Mouse (Mus musculus): ENCODE data around the gene Homer2. TPM values are rescaled to one million over a fixed set of nuclear protein-coding genes. Genes with fewer than 3 reads are reported as not detected.

Homer2 gene
- 44.8 and 58.1 TPM in 2 replicates for polyA plus RNA-seq (2012)

GRCm38 (mm10) chr7:81707471-81708140 is at the start of gene Homer2:
TSS of gene Homer2 (minus strand) at chr7:81707527.
- no peak for TF ChIP-seq GATA1 (IDR thresholded peaks at IDR 0.05; ENCODE audit: low read length)

GRCm38 (mm10) chr7:81747956-81748355 is 40.6 kb upstream of the Homer2 start:
- no peak for TF ChIP-seq GATA1 (IDR thresholded peaks at IDR 0.05; ENCODE audit: low read length)

GRCm38 (mm10) chr7:81744145-81744544 is 36.8 kb upstream of the Homer2 start:
- TF ChIP-seq GATA1 (IDR thresholded peaks at IDR 0.05; ENCODE audit: low read length): no peak

DNA sequence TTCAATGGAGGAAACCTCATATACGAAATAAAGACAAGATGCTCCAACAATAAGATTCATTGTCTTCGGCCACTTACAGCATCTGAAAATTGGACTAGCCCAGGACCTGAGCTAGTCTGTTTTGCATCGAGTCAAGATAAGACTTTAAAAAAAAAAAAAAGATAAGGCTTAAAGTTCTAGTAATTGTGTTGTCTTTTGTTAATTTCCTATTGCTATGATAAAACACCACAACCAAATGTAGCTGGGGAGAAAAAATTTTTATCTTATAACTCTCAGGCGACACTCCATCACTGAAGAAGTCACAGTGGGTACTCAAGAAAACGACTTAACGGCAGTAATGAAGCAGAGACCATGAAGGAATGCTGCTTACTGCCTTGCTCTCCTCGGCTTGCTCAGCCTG is 32.7 kb upstream of the Homer2 start:
- no peak for TF ChIP-seq GATA1 (IDR thresholded peaks at IDR 0.05; ENCODE audit: low read length)

GRCm38 (mm10) chr7:81738720-81739385 is 31.5 kb upstream of the Homer2 start:
- TF ChIP-seq GATA1 (IDR thresholded peaks at IDR 0.05; ENCODE audit: low read length): no peak

DNA sequence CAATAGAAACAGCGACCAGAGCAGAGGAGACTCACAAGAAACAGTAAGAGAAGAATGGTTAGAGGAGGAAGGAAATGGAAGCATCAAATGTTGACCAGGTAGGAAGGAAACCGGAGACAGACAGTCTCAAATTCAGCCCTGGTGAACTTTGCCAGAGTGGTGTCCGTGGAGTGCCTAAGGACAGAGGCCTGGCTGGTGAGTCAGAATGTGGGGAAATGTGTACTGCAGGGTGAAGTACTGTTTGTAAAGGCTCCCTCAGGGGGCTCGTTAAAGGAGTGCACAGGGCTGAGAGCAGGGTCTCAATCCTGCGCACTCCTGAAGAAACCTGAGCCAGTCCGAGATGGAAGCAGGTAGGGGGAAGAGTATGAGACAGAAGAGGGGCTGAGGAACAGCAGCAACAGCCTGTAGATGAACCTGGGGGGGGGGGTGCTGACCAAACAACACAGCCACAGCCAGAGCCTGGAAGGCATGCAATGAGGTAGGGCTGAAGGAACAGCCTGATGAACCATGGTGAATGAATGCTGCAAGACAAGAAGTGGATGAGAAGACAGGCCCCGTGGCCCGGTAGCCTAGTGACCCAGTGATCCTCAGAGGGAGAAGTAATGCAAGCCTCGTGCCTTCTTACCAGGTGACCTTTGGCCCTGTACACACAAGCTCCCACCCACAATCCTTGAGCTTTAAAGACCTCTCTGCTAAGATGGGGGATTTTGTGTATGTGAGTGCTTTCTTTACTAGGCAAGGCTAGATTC is 28.1 kb upstream of the Homer2 start:
- TF ChIP-seq GATA1 (IDR thresholded peaks at IDR 0.05; ENCODE audit: low read length): no peak

DNA sequence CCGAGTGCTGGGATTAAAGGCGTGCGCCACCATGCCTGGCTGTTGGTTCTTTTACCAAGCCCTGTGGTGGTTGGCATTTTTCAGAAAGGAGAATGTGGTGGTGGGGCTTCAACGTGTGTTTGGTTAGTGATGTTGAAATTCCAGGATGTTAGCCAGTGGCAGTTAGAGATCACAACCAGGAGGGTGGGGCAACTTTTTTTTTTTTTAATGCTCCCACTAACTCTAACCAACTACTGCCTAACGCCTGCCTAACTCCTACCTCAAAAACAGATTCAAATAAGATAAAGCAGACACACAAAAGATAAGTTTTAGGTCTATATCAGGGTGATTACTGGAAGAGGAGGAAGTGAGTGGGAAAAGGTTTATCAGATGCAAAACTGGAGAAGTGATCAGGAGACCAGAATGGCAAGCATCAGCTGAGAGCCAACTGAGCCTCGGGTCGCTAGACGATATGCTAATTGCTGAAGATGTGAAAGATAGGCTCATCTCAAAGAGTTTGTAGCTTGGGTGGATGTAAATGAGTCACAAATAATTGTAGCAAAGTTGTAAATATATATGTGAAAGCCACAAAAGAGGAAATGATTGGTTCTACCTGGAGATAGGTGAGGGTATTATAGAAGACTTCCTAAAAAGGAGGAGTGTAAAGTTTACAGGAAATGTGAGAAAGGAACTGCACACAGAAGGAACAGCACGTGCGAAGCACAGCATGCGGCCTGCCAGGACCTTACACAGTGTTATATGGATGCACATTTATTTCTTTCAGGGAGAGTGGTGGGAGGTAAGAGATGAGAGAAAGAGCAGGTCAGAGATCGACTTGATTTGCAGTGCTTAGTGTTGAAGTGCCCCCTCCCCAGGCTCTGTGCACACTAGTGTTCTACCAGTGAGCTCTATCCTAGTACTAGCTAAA is 25.1 kb upstream of the Homer2 start:
- TF ChIP-seq GATA1 (IDR thresholded peaks at IDR 0.05; ENCODE audit: low read length): no peak

DNA sequence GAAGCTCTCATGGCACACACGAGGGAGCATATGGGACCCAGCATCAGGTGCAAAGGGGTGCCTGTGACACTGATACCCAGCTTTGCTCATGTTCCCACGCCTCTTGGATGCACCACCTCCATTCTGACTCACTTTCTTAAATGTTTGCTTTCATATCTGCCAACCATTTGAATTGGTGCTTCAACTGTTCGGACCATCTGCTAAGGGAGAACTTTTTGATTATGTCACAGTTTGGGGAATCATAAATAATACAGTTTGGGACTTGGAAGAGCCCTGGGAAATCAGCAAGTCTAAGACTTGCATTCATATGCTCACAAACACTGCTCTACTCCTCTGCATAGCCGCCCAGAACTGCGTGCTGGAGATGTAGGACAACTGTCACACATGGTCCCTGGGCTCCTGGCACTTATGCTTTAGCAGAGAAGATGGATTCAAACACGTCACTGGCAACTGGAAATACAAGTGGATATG is 23.9 kb upstream of the Homer2 start:
- no peak for TF ChIP-seq GATA1 (IDR thresholded peaks at IDR 0.05; ENCODE audit: low read length)

GRCm38 (mm10) chr7:81729787-81730186 is 22.5 kb upstream of the Homer2 start:
- TF ChIP-seq GATA1 (IDR thresholded peaks at IDR 0.05; ENCODE audit: low read length): no peak

- TF ChIP-seq GATA1 (IDR thresholded peaks at IDR 0.05; ENCODE audit: low read length): no peak
These were observed 20.4 kb upstream of the Homer2 start for GRCm38 (mm10) chr7:81727716-81728115.

DNA sequence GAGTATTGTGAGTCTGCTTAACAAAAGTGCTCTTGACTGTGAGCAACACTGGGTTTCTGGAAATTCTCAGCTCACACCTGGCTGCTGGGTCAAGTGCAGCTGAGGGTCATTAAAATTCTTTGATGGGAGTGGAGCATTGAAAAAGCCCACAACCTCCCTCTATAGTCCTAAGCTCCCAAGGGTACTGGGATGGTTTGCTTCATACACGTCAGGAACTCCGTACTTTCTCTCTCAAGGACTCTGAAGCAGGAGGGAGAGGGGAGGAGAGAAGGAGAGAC is 19.3 kb upstream of the Homer2 start:
- TF ChIP-seq GATA1 (IDR thresholded peaks at IDR 0.05; ENCODE audit: low read length): no peak

DNA sequence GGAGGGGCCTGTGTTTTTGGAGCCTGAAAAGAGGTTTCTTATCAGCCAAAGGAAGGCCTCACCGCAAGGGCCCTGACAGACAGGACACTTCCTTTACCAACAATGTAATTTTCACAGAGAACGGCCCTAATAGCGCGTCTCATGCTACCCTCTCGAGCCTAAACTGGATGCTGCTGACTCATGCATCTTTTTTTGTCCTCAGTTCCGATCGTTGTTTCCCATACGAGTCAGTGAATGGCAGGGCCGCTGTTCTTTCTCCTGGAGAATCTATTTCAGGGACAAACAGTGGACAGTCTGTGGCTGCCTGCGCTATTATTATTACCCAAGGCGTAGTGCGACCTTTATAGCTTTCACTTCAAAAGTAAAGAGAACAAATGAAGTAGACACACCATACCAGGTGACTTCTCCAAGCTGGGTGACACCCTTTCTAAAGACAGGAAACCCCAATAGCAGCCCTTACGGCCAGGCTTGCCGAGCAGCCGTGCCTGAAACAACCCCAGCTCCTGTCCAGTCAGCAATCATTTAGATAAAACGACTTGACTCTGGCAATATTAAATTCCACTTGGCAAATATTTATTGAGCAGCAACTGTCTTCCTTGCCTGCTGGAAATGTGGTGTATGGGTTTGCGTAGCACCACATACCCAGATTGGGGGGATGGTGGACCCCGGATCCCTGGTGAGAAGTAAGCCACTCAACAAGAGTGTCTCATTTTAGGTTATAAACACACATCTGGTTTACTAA is 18.8 kb upstream of the Homer2 start:
- TF ChIP-seq GATA1 (IDR thresholded peaks at IDR 0.05; ENCODE audit: low read length): no peak

- no peak for TF ChIP-seq GATA1 (IDR thresholded peaks at IDR 0.05; ENCODE audit: low read length)
These were observed 16.5 kb upstream of the Homer2 start for GRCm38 (mm10) chr7:81723851-81724250.

- TF ChIP-seq GATA1 (IDR thresholded peaks at IDR 0.05; ENCODE audit: low read length): no peak
These were observed 13.9 kb upstream of the Homer2 start for GRCm38 (mm10) chr7:81721271-81721670.

- peak; percentile 93 for TF ChIP-seq GATA1 (IDR thresholded peaks at IDR 0.05; ENCODE audit: low read length)
These were observed 11.9 kb upstream of the Homer2 start for GRCm38 (mm10) chr7:81719216-81719661.

Data from G1E-ER4 (cell line).